Mouse (Mus musculus): ENCODE data around the gene Adcy7. TPM values are rescaled to one million over a fixed set of nuclear protein-coding genes. Genes with fewer than 3 reads are reported as not detected.

Adcy7 gene
- polyA plus RNA-seq, 1 experiment, result 2.1 TPM

GRCm38 (mm10) chr8:88325251-88325650, 53.0 kb downstream of the Adcy7 start:
- Histone ChIP-seq H3K36me3 (ENCODE audit: control insufficient read depth, insufficient read depth, low read length, poor library complexity, severe bottlenecking) (peaks cover 12% of the 10 kb centered on the region), H3K27me3 (ENCODE audit: control insufficient read depth, insufficient read depth, low read length, poor library complexity, severe bottlenecking) (no peaks in the 10 kb centered on the region), H3K27ac (ENCODE audit: insufficient read depth, low read length) (no peak overlapping the region), H3K4me1 (ENCODE audit: control insufficient read depth, insufficient read depth, low read length) (no peaks in the 10 kb centered on the region), H3K9me3 (replicated peaks; ENCODE audit: control insufficient read depth, insufficient read depth, low read length, poor library complexity, severe bottlenecking) (no peaks in the 10 kb centered on the region), H3K4me3 (ENCODE audit: low read depth, low read length) (no peak overlapping the region), H3K9ac (ENCODE audit: low read depth, poor library complexity, severe bottlenecking) (no peak overlapping the region)
- TF ChIP-seq EP300 (IDR thresholded peaks at IDR 0.05; ENCODE audit: insufficient read depth, low read depth, low read length) (no peak), POLR2A (IDR thresholded peaks at IDR 0.05; ENCODE audit: insufficient read depth, low read length) (no peak)

GRCm38 (mm10) chr8:88325795-88326194, 53.6 kb downstream of the Adcy7 start:
- no peaks in the 10 kb centered on the region for H3K9me3 ChIP-seq (replicated peaks; ENCODE audit: control insufficient read depth, insufficient read depth, low read length, poor library complexity, severe bottlenecking)
- TF ChIP-seq CTCF (IDR thresholded peaks at IDR 0.05; ENCODE audit: low read depth, low read length), result no peak
- no peak for TF ChIP-seq EP300 (IDR thresholded peaks at IDR 0.05; ENCODE audit: insufficient read depth, low read depth, low read length)
- TF ChIP-seq POLR2A (IDR thresholded peaks at IDR 0.05; ENCODE audit: insufficient read depth, low read length), result no peak
- H3K9ac ChIP-seq (ENCODE audit: low read depth, poor library complexity, severe bottlenecking), result no peak overlapping the region
- H3K27me3 ChIP-seq (ENCODE audit: control insufficient read depth, insufficient read depth, low read length, poor library complexity, severe bottlenecking), result no peaks in the 10 kb centered on the region
- H3K4me3 ChIP-seq (ENCODE audit: low read depth, low read length), result no peak overlapping the region
- peaks cover 15% of the 10 kb centered on the region for H3K36me3 ChIP-seq (ENCODE audit: control insufficient read depth, insufficient read depth, low read length, poor library complexity, severe bottlenecking)
- no peaks in the 10 kb centered on the region for H3K4me1 ChIP-seq (ENCODE audit: control insufficient read depth, insufficient read depth, low read length)
- no peak overlapping the region for H3K27ac ChIP-seq (ENCODE audit: insufficient read depth, low read length)

GRCm38 (mm10) chr8:88326328-88326727, 54.1 kb downstream of the Adcy7 start:
- no peak for TF ChIP-seq POLR2A (IDR thresholded peaks at IDR 0.05; ENCODE audit: insufficient read depth, low read length)
- TF ChIP-seq CTCF (IDR thresholded peaks at IDR 0.05; ENCODE audit: low read depth, low read length), result no peak
- TF ChIP-seq EP300 (IDR thresholded peaks at IDR 0.05; ENCODE audit: insufficient read depth, low read depth, low read length), result no peak
- H3K9me3 ChIP-seq (replicated peaks; ENCODE audit: control insufficient read depth, insufficient read depth, low read length, poor library complexity, severe bottlenecking), result no peaks in the 10 kb centered on the region
- no peak overlapping the region for H3K27ac ChIP-seq (ENCODE audit: insufficient read depth, low read length)
- peaks cover 19% of the 10 kb centered on the region for H3K36me3 ChIP-seq (ENCODE audit: control insufficient read depth, insufficient read depth, low read length, poor library complexity, severe bottlenecking)
- H3K27me3 ChIP-seq (ENCODE audit: control insufficient read depth, insufficient read depth, low read length, poor library complexity, severe bottlenecking), result no peaks in the 10 kb centered on the region
- no peak overlapping the region for H3K4me3 ChIP-seq (ENCODE audit: low read depth, low read length)
- no peaks in the 10 kb centered on the region for H3K4me1 ChIP-seq (ENCODE audit: control insufficient read depth, insufficient read depth, low read length)
- no peak overlapping the region for H3K9ac ChIP-seq (ENCODE audit: low read depth, poor library complexity, severe bottlenecking)

GRCm38 (mm10) chr8:88328689-88329088, 56.5 kb downstream of the Adcy7 start:
- Histone ChIP-seq H3K27me3 (ENCODE audit: control insufficient read depth, insufficient read depth, low read length, poor library complexity, severe bottlenecking) (no peaks in the 10 kb centered on the region), H3K36me3 (ENCODE audit: control insufficient read depth, insufficient read depth, low read length, poor library complexity, severe bottlenecking) (peaks cover 40% of the 10 kb centered on the region), H3K9me3 (replicated peaks; ENCODE audit: control insufficient read depth, insufficient read depth, low read length, poor library complexity, severe bottlenecking) (no peaks in the 10 kb centered on the region), H3K9ac (ENCODE audit: low read depth, poor library complexity, severe bottlenecking) (no peak overlapping the region), H3K27ac (ENCODE audit: insufficient read depth, low read length) (no peak overlapping the region), H3K4me3 (ENCODE audit: low read depth, low read length) (no peak overlapping the region), H3K4me1 (ENCODE audit: control insufficient read depth, insufficient read depth, low read length) (no peaks in the 10 kb centered on the region)
- TF ChIP-seq CTCF (IDR thresholded peaks at IDR 0.05; ENCODE audit: low read depth, low read length) (no peak), EP300 (IDR thresholded peaks at IDR 0.05; ENCODE audit: insufficient read depth, low read depth, low read length) (no peak), POLR2A (IDR thresholded peaks at IDR 0.05; ENCODE audit: insufficient read depth, low read length) (no peak)

- Histone ChIP-seq H3K27me3 (ENCODE audit: control insufficient read depth, insufficient read depth, low read length, poor library complexity, severe bottlenecking) (no peaks in the 10 kb centered on the region), H3K36me3 (ENCODE audit: control insufficient read depth, insufficient read depth, low read length, poor library complexity, severe bottlenecking) (peaks cover 57% of the 10 kb centered on the region), H3K9me3 (replicated peaks; ENCODE audit: control insufficient read depth, insufficient read depth, low read length, poor library complexity, severe bottlenecking) (no peaks in the 10 kb centered on the region), H3K4me1 (ENCODE audit: control insufficient read depth, insufficient read depth, low read length) (no peaks in the 10 kb centered on the region), H3K4me3 (ENCODE audit: low read depth, low read length) (no peak overlapping the region), H3K27ac (ENCODE audit: insufficient read depth, low read length) (no peak overlapping the region), H3K9ac (ENCODE audit: low read depth, poor library complexity, severe bottlenecking) (no peak overlapping the region)
- TF ChIP-seq POLR2A (IDR thresholded peaks at IDR 0.05; ENCODE audit: insufficient read depth, low read length), result no peak
- TF ChIP-seq CTCF (IDR thresholded peaks at IDR 0.05; ENCODE audit: low read depth, low read length), result no peak
- no peak for TF ChIP-seq EP300 (IDR thresholded peaks at IDR 0.05; ENCODE audit: insufficient read depth, low read depth, low read length)
Observed at GRCm38 (mm10) chr8:88330816-88331215, 58.6 kb downstream of the Adcy7 start.

- TF ChIP-seq CTCF (IDR thresholded peaks at IDR 0.05; ENCODE audit: low read depth, low read length), result no peak
- no peak for TF ChIP-seq EP300 (IDR thresholded peaks at IDR 0.05; ENCODE audit: insufficient read depth, low read depth, low read length)
- TF ChIP-seq POLR2A (IDR thresholded peaks at IDR 0.05; ENCODE audit: insufficient read depth, low read length), result no peak
- no peak overlapping the region for H3K27ac ChIP-seq (ENCODE audit: insufficient read depth, low read length)
Observed at GRCm38 (mm10) chr8:88334384-88334783, 62.2 kb downstream of the Adcy7 start.

More at GRCm38 (mm10) chr8:88334384-88334783, 62.2 kb downstream of the Adcy7 start:
- Histone ChIP-seq H3K27me3 (ENCODE audit: control insufficient read depth, insufficient read depth, low read length, poor library complexity, severe bottlenecking) (no peaks in the 10 kb centered on the region), H3K9ac (ENCODE audit: low read depth, poor library complexity, severe bottlenecking) (no peak overlapping the region), H3K9me3 (replicated peaks; ENCODE audit: control insufficient read depth, insufficient read depth, low read length, poor library complexity, severe bottlenecking) (no peaks in the 10 kb centered on the region), H3K36me3 (ENCODE audit: control insufficient read depth, insufficient read depth, low read length, poor library complexity, severe bottlenecking) (peaks cover 72% of the 10 kb centered on the region), H3K4me3 (ENCODE audit: low read depth, low read length) (no peak overlapping the region), H3K4me1 (ENCODE audit: control insufficient read depth, insufficient read depth, low read length) (no peaks in the 10 kb centered on the region)
